Mouse (Mus musculus) natural killer cell, adult 2 months (primary cell): ENCODE measurements around the gene Rsbn1l.

ENCODE experiments used
- DNase-seq, 2 experiments: peaks; one replicate each; pipeline ENCODE4 v3.0.0; 2022; ENCODE audit warnings: low spot score in 2 of 2

The Rsbn1l gene

DNA sequence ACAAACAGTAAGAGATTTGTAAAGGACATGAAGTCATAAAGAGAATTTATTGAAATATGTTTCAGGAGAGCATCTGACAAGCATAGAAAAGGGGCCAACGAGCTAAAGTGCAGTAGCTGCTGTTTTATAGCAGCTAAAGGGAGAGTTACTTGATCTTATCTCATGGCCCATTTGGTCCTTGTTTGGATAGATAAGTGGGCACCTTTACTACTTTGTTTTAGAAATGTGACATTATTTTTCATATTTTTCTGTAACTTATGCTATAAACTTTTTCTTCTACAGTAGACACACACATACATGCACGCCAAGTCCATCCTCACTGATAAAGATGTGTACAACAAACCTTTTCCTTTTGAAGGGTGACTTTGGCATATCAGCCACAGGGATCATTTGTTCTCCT lies 50.8 kb downstream of the Rsbn1l start:
- no peak for DNase-seq

DNA sequence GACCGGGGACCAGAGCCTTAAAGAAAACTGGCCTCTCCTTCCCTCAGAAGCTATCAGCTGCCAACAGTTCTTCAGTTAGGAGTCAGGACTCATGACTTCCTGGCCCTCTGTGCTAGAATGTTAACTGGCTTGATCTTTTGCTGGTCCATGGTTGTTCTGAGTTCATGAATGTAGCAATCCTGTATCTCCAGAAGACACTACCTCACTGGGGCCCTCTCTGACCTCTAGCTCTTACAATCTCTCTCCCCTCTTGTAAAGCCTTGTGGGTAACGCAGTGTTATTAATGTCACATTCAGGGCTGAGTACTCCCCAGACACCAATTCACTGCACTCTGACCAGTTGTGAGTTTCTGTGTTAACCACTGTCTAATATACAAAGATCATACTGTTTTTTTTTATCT lies 51.6 kb downstream of the Rsbn1l start:
- no peak for DNase-seq

DNA sequence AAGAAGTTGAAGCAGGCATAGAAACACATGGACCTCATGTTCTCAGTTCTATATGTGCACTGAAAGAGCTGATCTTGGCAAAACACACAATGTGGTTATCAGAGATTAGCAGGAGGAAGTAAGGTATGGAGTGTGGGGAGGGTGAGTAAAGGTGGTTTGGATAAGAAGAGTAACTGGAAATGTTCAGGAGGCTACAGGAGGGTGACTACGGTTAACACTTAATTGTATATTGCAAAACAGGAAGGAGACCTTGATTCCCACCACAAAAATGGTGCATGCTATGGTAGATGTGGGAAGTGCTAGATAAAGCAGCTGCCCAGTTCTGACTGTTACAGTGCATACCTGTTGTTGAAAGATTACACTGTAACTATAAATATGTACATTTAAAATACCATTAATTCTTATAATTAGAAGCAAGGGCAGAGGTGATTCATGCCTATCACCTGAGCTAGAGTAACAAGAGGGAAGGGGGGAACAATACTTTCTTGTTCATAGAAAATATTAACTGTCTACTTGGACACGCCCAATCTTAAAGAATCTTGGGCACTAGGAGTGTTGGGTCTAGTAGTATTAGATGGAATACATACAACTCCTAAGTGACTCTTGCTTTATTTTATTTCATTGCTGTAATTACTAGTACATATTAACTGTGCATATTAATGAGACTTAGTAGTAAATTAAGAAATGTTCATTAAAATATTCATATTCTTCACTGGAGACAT lies 58.6 kb downstream of the Rsbn1l start:
- no peak for DNase-seq

DNA sequence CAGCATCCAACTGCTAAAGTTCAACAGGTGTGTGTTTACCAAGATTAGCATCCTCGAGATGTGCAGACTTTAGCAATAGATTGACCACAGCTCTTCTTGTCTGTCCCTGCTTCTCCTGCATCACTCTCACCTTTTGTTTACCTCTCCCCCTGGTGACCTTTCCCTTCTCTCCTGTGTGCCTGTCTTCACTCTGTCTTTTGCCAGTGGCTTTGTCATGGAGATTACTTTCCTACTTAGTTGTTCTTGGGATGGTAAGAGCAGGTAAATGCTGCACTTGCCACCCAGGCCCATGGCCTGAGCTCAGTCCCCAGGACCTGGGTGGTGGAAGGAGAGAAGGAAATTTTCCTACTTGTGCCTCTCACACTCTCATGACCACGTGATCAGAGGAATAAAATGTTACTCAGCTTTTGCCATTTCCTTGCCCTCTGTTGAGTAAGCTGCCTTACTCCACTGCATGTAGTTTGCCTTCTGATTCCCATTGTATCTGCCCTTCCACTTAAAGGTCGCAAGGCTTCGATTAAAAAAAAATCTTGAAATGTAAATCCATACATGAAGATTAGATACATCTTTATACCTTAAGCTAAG lies 72.1 kb downstream of the Rsbn1l start:
- DNase-seq = no peak

DNA sequence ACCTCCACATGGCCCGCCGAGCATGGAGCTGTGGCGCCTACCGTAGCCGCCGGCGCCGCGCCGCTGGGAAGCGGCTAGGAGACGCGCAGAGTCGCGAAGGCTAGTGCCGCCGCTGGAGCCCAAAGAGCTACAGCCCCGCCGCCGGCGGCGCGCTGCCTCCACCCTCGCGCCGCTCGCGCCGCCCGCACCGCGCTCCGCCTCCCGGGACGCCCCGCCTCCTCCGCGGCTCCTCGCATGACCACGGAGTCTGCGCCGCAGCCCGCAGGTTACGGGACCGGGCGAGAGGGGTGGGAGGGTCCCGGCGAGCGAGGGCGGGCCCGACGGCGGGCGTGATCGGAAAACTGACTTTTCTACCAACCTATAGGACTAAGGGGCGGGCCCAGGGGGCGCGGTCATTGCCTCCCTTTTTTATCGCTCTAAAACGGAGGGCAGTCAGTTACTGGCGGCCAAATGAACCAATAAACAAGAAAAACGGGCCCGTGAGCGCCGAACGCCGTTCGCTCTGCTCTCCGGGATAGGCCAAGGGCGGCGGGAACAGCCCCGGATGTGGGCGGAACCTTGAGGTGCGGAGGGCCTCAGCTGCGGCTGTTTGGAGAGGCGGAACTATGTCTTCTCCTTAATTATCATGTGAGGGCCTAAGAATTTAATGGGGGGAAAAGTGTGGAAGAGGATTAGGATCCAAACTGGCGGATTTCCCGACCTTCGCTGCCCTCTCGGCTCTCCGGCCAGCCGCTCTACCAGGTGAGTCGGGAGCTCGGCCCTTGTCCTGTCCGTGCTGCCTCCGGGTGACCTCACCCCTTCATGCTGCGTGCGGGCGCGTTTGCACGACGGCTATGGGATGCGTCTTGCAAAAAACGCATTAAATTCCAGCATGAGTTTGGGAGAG lies 74.0 kb downstream of the Rsbn1l start, which contains the start of the genes Phtf2 and Tmem60:
Gene Phtf2, minus strand, starts transcription at position 210 of the 886 bp plus-strand sequence.
Gene Tmem60, plus strand, starts transcription at position 277 of the 886 bp plus-strand sequence.
- DNase-seq = peak; percentile 96 to 98

DNA sequence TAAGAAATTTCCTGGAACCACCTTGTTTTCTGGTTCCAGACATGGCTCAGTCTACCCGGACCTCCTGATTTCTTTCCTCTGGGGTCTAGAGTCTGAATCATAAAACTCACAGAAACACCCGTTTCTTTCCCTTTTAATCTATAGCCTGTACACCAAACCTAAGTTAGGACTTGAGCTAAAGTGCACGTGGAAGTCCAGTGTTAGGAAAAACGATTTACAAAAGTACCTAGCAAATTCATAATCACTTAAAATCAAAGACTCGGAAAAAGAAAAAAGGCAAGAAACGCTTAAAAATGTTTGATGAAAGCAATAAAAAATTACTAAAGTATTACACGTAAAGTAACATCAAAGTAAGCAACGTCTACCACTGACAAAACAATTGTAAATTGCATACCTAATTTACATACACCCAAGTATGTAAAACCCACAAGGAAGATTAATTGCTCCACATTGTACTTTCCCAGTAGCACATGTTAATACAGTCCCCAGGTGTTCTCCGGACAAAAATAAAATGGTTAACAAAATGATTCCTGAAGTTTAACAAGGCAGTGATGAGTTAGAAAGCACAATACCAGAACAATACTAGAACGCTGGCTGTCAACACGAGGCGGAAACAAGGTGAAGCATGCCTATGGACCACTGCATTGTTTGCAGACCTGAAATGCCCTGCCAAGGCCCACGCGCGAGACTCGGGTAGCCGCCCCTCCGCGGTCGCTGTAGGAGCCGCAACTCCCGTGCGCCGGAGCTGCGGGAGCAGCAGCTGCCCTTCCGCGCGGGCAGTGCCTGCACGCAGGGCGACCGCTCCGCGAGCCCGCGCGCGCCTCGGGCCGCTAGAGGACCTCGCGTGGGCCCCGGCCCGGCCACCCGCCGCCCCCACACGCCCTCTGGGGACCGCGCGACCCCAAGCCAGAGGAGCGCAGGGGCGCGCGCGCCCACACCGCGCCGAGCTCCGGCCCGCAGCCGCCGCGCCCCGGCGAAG lies 75.1 kb downstream of the Rsbn1l start:
- DNase-seq = peak; percentile 8 to 42

DNA sequence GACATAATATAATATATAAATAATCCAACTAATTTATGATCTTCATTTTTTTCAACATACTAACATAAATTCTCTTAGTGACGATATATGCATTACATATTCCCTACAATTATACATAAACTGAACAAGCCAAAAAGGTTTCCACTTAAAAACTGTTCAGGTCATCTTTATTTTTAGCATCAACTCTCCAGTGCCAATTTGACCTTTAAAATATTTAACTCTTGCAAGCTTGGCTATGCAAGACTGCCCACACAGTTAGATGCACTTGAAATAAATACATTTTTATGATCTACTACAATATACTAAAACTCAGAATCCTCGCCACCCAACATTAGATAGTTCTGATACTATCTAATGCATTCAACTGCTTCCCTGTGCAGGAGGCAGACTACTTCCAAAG lies 75.8 kb downstream of the Rsbn1l start:
- no peak for DNase-seq

DNA sequence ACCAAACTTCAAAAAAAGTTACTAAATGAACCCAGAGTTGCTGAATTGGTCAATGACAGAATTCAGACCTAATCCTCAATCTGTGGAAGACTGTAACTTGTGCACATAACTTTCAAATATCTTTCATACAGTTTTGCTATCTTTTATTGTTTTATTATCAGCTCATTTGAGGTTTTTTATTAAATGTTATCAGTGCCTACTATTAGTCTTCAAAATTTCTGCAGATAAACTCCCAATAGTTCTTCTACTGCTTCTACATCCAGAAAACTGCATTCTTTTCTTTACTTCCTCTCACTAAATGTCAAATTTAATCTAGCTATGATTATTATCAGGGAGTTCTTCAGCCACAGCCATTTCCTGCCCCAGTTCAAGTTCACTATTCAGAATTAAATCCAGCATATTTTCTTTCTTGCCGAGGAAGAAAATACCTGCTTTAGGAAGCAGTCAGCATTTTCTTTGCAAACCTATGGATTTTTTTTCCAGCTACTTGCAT lies 79.2 kb downstream of the Rsbn1l start:
- DNase-seq = no peak

DNA sequence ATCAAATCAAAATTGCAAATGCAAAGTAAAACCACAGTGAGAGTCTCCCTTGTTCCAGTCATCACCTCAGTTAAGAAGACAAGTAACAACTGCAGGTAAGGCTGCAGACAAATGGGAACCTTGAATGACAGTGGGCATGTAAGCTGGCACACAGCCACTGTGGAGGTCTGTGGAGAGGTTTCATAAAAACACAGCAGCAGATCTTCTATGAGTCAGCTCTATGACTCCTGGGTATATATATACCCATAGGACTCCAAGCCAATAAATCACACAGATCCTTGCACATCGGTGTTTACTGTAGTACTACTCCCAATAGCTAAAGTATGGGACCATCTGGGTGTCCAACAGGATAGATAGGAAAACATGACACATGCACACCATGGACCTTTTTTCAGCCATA lies 83.1 kb downstream of the Rsbn1l start:
- DNase-seq = no peak

DNA sequence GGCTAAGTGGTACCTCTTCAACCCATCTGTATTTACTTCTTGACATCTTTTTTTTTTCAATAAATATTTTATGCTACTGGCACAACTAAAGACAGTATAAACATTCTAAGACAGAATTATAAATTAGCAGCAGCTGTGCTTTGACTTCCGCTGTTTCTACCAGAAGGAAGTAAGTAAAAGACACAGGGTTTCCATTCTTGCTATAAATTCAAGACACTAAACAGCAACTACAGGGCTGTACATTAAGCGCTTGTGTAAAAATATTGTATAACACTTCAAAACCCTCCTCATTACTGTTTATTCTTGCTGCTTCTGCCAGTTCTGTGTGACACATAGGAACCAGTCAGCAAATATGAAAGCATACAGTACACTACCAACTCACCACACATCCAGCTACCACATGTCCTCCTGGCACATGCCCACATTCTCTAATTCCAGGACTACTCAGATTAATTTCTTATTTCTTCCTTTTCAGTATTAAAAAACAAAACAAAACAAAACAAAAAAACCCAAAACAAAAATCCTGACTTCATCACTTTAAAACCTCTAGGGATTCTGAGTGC lies 90.9 kb downstream of the Rsbn1l start:
- DNase-seq = no peak

DNA sequence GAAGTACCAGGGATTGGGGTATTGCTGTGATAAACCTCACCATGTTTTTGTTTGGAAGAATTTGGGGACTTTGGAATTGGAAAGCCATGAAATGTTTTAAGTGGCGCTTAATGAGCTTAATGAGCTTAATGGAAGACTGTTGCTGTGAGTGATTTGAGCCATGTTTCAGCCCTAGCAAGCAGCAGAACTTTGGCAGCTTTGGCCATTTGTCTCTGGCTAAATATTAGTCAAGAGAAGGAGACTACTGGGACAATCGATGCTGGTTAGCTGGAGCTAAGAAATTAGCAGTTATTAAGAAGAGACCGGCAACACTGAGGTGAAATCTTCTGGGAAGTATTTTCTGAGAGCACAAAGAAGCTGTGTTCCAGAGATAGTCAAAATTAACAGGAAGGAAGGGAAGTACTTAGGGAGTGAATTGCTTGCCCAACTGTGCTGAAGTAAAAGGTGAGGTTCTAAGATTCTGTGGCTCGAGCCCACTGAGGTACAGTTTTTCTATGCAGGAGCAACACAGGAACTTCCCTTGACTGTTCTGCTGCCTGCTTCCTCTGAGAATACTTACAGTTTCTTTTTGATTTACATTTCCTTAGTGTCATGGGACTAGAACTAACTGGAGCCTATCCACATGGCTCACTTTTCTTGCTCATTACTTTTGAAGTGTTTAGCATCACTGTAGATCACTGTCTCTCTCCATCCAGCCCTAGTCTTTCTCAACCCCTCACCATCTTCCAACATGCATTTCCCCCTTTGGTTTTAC lies 91.8 kb downstream of the Rsbn1l start:
- peak; percentile 11 to 28 for DNase-seq

DNA sequence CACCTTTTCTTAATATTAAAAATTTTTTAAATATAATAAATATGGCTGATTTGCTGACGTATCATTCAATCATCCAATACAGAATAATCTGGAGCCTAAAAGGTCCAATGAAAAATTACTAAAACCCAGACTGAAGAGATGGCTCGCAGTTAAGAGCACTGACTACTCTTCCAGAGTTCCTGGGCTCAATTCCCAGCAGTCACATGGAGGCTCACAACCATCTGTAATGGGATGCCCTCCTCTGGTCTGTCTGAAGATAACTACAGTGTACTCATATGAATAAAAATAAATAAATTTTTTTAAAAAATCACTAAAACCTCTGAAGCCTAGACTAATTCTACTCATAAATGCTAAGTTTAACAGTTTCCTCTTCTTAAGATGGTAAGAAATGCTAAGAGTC lies 94.3 kb downstream of the Rsbn1l start:
- DNase-seq = no peak

DNA sequence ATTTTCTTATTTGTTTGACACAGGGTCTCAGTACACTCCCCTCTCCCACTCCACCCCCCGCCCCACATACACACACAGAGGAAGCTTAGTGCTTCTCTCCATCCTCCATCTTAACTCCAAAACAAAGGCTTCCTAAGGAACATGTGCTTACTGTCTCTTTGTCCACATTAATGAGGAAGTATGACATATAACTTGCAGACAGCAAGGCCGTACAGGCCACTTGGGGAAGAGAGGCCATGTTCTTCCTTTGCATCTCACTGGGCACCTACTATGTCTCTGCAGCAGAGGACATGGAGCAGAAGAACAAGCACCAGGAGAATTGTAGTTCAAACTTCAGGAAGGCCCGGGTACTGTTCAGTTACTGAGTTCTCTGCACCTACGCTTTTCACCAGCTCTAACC lies 95.6 kb downstream of the Rsbn1l start:
- DNase-seq = no peak

DNA sequence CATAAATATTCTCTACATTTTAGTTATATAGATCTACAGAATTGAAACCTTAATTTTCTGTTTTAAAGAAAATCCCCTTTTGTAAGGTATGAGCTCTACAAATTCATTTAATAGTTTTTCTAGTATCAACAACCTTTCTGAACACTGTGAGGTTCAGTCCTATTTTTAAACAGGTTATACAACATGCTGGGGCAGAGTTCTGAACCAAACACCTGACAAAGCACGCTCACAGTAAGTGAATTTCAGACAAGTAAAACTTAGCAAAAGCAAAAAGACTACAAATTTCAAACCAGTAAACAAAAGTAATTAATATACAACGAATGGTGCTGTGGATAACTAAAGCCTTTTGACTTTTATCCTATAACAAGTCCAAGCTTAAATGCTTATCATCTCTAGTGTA lies 97.8 kb downstream of the Rsbn1l start:
- DNase-seq = no peak

DNA sequence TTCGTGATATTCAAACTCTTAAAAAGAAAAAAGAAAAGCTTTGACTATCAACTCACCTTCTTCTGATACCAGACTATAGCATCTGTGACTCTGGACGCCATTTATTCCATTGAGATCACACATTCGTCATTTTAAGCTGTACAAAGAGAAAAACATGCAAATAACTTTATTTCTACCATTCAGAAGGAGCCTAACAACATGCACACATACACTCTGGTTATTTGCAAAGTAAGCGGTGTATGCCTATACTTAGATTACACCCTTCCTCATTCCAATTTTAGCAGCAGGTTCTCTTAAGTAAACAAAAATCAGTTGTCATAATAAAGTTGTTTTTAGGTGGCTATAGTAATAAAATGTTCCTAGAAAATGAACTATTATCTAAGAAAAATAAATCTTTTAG lies 101.1 kb downstream of the Rsbn1l start:
- DNase-seq = no peak

DNA sequence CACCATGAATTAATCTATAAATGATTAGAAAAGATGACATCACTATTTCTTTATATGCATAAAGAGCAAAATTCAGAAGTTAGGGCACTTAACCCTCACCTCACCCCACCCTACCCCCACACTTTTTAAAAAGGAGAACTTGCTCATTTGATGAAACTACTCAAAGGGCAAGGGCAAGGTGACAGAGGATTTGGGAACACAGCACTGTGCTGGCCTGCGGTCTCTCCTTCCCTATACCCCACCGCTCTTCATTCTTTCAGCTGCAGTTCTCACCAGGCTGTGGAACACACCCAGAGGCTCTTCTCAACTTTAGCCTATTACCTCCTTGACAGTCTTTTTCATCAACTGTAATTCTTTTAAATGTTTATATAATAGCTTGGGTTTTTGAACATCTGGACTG lies 109.2 kb downstream of the Rsbn1l start:
- no peak for DNase-seq

DNA sequence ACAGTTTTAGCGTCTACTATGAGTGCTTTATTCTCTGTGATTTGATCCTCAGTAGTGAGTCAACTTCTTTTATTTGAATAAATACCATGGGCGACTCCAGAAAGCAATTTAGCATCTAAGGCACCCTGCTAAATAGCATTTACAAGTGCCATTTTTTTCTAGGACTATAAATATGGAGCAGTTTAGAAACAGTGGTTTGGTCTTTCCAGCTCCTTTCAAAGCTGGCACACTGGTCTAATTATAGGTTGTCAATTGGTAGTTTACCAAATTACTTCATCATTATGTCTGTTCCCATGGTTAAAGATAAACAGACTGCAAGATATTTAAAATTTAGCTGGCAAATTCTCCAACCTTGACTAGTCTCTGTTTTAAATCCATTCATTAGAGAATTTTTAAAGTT lies 112.4 kb downstream of the Rsbn1l start:
- DNase-seq = no peak

DNA sequence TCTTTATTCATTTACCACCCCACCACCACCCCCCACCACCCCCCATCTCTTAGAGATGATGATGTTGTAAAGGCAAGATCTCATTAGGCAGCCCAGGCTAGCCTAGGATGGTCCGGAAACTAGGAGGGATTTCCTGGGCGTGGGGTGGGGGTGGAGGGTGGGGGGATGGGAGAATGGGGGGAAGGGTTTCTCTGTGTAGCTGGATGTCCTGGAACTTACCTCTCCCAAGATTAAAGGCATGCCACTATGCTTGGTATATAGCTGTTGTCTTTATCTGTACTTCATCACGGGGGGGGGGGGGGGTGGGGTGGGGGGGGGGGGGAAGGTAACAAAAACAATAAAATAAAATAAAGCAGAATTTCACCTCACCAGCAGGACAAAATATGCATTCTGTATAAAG lies 112.8 kb downstream of the Rsbn1l start:
- DNase-seq = no peak
